Mouse (Mus musculus): ENCODE data around the gene Slc22a14. TPM values are rescaled to one million over a fixed set of nuclear protein-coding genes. Genes with fewer than 3 reads are reported as not detected.

Slc22a14 gene
- polyA plus RNA-seq, 1 experiment from 2014 or later: 0.26 TPM

DNA sequence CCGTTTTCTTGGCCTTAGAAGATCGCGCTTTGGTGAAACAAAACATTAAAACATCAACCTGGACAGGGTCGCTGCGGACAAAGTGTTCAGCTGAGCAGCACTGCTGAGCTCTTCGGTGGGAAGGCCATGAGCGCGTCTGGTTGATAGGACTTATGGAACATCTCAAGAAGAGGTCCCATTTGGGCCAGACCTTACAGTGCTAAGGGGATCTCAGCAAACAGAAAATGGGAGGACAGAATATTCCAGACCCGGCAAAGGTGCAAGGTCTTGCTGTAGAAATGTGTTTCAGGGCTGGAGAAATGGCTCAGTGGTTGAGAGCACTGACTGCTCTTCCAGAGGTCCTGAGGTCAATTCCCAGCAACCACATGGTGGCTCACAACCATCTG is 42.1 kb downstream of the Slc22a14 start:
- POLR2A ChIA-PET: interaction anchor here (0.7 to 1.2 kb wide), 2 partner anchors 17 to 31 kb away, joined by 4 read pairs; partner anchors contain the start of gene Acaa1a
- no peaks in the 10 kb centered on the region for H3K27me3 ChIP-seq
- CTCF ChIA-PET: interaction anchor here (1.1 to 2.6 kb wide), 4 partner anchors 10 to 72 kb away, joined by 3 to 10 read pairs (median 4); partner anchors contain the start of gene Acaa1a
- peak; percentile 3 for TF ChIP-seq CTCF (IDR thresholded peaks at IDR 0.05)
- no peak for ATAC-seq
- in situ Hi-C loops (cut with MboI; ENCODE audit: low pct_unique_long_range_greater_than_20kb): no loop called here
- DNase-seq (ENCODE audit: low read depth, low spot score): no peak

DNA sequence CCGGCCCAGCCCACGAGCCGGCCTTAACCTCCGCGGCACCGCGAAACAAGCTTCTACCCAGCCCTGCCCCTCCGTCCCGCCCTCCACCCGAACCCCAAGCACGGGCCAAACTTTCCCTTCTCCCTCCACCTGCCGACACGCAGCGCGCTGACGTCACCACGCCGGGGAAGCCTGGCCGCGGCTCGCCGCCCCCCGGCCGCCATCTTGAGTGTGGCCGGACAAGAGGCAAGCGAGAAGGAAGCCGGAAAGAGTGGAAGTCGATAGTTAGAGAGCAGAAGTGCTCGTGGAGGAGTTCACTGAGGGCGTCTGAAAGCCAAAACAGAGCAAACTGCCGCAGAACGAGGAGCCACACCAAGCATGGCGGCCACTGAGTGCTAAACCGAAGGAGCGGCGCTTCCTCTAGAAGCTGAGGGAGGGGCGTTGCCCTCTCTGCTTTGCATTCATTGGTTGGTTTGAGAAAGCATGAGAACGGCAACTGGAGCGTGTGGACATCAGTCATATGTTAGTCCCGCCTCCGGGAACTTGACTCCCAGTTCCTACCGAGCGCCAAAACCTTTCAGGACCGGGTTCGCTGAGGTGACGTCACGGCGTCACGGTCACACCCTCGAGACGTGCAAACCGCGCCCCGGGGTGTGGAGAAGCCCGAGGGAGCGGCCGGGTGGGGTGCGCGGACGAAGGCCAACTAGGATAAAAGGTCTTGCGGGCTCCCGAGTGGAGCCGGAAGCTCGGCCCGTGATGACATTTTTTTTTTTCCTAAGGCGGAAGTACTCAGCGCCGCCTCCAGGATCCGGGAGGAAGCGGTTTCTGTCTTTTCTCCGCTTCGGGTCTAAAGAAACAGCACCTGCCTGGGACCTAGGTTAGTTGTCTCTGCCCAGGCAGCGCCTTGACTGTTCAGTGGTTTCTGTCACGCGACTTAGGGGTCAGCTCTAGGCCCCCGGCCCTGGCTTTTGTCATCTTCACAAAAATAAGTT is 42.8 kb downstream of the Slc22a14 start, which contains the start of gene Oxsr1:
TSS of gene Oxsr1 (minus strand) at position 139 of the 971 bp plus-strand sequence.
- ChIA-PET POLR2A (interaction anchor here (0.7 to 1.2 kb wide), 4 partner anchors 11 to 31 kb away, joined by 3 to 5 read pairs (median 4); partner anchors contain the start of gene Acaa1a), CTCF (interaction anchor here (1.1 to 2.6 kb wide), 4 partner anchors 11 to 71 kb away, joined by 3 to 10 read pairs (median 4); partner anchors contain the start of gene Acaa1a)
- TF ChIP-seq CTCF (IDR thresholded peaks at IDR 0.05): peak; percentile 78
- H3K27me3 ChIP-seq: no peaks in the 10 kb centered on the region
- DNase-seq (ENCODE audit: low read depth, low spot score) (peak; percentile 99), ATAC-seq (peak; percentile 90)
- in situ Hi-C loops (cut with MboI; ENCODE audit: low pct_unique_long_range_greater_than_20kb): no loop called here

DNA sequence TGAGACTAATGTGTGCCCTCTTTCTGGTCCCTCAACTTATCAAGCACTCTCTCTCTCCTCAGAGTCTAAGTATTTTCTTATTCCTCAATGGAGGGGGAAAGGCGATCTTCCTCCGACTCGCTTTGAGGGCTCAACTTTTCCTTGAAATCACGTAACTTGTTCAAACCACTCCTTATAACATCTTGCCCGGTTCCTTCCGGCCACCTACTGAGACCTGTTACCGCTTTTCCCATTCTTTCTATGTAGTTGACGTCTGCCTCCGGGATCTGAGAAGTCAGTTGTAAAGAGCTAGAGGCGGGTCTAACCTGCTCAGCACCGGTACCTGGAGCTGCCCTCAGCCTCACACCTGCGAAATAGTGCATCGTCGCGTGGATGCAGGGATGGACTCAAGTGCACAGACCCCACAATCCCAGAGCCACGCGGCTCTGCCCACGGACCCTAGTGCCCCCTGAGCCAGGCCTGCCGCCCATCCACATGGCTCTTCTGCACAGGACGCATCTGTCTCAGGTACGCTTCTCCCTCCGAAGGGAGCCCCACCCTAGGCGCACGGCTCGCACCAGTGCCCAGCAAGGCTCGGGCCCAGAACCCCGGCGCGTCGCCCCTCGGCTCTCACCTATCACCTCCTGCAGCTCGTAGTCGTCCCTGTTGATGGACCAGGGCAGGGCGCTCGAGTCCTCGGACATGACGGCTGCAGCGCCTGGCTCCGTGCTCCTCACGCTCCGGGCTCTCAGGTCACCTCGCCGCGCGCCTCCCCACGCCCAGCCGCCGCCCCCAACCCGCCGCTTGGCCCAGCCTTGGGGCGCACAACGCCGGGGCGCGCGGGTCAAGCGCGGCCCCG is 43.7 kb downstream of the Slc22a14 start:
- DNase-seq (ENCODE audit: low read depth, low spot score) (no peak), ATAC-seq (peak; percentile 27)
- no peaks in the 10 kb centered on the region for H3K27me3 ChIP-seq
- in situ Hi-C loops (cut with MboI; ENCODE audit: low pct_unique_long_range_greater_than_20kb): no loop called here
- CTCF ChIA-PET: interaction anchor here (2.1 to 2.6 kb wide), 2 partner anchors 30 to 70 kb away, joined by 4 to 10 read pairs; no protein-coding TSS in a partner anchor
- POLR2A ChIA-PET: interaction anchor here (0.9 kb wide), 1 partner anchor 12 kb away, joined by 5 read pairs; no protein-coding TSS in a partner anchor
- no peak for TF ChIP-seq CTCF (IDR thresholded peaks at IDR 0.05)

DNA sequence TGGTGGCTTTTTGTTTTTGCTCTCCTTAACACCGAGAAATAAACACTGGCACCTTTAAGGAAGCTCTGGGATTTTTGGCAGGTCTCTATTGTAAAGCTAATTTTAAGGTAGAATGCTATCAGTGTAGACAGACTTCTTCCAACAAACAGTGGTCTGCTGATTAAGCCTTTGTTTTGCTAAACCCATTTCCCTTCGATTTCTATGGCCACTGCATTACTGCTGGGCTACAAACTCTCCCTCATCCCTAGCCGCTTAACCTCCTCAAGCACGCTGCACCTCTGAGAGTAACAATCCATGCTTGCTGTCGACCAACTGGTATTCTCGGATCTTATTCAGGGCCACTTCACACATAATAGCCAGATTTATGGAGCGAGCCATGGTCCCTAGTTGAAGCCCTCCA is 44.4 kb downstream of the Slc22a14 start:
- POLR2A ChIA-PET: no interaction called here
- no peak for DNase-seq (ENCODE audit: low read depth, low spot score)

DNA sequence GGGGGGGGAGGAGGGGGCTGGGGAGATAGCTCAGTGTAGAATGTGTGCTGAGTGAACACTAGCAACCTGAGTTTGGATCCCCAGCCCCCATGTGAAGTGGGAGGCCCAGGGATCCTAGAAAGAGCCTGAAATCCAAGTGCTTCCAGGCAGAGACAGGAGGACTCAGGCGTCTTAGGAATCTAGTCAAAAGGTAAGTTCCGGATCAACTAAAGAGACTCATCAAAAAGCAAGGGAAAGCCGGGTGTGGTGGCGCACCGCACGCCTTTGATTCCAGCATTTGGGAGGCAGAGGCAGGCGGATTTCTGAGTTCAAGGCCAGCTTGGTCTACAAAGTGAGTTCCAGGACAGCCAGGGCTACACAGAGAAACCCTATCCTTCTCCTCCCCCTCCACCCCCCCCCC is 44.9 kb downstream of the Slc22a14 start:
- DNase-seq (ENCODE audit: low read depth, low spot score) (no peak), ATAC-seq (no peak)
- POLR2A ChIA-PET: no interaction called here
- H3K27me3 ChIP-seq: no peaks in the 10 kb centered on the region
- in situ Hi-C loops (cut with MboI; ENCODE audit: low pct_unique_long_range_greater_than_20kb): no loop called here
- TF ChIP-seq CTCF (IDR thresholded peaks at IDR 0.05): no peak
- CTCF ChIA-PET: no interaction called here

More for the DNA sequence above, 44.4 kb downstream of the Slc22a14 start:
- TF ChIP-seq CTCF (IDR thresholded peaks at IDR 0.05): no peak
- in situ Hi-C loops (cut with MboI; ENCODE audit: low pct_unique_long_range_greater_than_20kb): no loop called here
- CTCF ChIA-PET: interaction anchor here (2.6 kb wide), 1 partner anchor 30 kb away, joined by 10 read pairs; no protein-coding TSS in a partner anchor
- no peaks in the 10 kb centered on the region for H3K27me3 ChIP-seq
- ATAC-seq: no peak

DNA sequence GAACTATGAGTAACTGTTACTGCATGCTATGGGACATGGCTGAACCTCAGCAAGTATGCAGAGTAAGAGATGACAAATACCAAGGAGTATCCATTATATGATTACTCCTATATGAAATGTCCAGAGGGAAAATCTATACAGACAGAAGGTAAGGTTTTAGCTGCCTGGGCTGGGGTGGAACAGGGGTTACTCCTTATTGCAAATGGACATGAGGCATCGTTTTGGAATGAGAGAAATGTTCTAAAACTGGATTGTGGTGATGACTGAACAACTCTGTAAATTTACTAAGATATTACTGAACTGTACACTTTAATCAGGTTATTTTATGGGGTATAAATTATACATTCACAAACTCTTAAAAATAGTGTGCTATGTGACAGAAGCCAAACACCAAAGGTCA is 46.5 kb downstream of the Slc22a14 start:
- ChIA-PET POLR2A (no interaction called here), CTCF (no interaction called here)
- no peaks in the 10 kb centered on the region for H3K27me3 ChIP-seq
- no peak for TF ChIP-seq CTCF (IDR thresholded peaks at IDR 0.05)
- ATAC-seq (no peak), DNase-seq (ENCODE audit: low read depth, low spot score) (no peak)
- in situ Hi-C loops (cut with MboI; ENCODE audit: low pct_unique_long_range_greater_than_20kb): no loop called here

DNA sequence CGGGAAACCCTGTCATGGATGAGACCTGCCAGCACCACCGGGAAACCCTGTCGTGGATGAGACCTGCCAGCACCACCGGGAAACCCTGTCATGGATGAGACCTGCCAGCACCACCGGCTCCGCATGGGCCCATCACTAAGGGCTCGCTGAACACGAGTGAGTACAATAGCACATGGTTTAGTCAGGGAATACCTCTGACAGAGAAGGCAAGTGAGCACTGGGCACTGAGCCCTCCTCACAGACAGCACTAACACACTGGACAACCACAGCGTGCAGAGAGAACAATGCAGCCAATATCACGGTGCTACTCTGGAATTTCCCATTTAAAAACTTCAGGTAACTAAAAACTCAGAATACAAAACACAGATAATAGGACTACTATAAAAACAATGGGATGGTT is 52.3 kb downstream of the Slc22a14 start:
- no peaks in the 10 kb centered on the region for H3K27me3 ChIP-seq
- no peak for TF ChIP-seq CTCF (IDR thresholded peaks at IDR 0.05)
- no peak for ATAC-seq
- ChIA-PET CTCF (no interaction called here), POLR2A (no interaction called here)
- no peak for DNase-seq (ENCODE audit: low read depth, low spot score)
- in situ Hi-C loops (cut with MboI; ENCODE audit: low pct_unique_long_range_greater_than_20kb): no loop called here

DNA sequence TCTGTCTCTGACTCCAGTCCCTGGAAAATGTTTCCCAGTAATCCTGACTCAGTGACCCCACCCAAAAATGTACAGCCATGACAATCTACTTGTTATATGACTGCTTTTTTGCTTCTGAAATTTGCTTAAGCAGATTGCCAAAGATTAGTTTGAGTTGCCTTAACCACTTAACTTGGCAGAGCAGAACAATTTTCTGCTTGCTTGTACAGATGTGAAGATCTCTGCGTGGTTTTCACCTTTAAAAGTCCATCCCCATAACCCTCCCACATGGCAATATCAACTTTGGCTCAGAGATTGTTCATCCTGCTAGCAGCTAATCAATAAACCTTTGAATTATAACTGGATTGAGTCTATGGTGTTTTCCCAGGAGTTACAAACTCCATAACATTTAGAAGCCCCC is 56.3 kb downstream of the Slc22a14 start:
- ATAC-seq: no peak
- CTCF ChIA-PET: no interaction called here
- no peak for TF ChIP-seq CTCF (IDR thresholded peaks at IDR 0.05)
- no peak for DNase-seq (ENCODE audit: low read depth, low spot score)
- in situ Hi-C loops (cut with MboI; ENCODE audit: low pct_unique_long_range_greater_than_20kb): no loop called here
- POLR2A ChIA-PET: no interaction called here
- no peaks in the 10 kb centered on the region for H3K27me3 ChIP-seq

DNA sequence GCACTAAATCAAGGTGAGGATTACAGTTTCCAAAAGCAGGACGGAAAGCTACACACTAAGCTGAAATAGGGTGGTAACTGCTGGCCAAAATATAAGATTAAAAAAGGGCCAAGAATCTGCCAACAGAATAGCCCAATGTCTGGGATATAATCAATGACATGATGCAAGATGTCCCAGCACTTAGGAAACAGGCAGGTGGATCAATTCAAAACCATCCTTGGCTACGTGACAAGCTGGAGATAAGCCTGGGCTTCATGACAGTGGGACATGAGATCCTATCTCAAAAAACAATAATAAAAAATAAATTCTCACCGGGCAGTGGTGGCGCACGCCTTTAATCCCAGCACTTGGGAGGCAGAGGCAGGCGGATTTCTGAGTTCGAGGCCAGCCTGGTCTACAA is 59.5 kb downstream of the Slc22a14 start:
- H3K27me3 ChIP-seq: no peaks in the 10 kb centered on the region
- ChIA-PET POLR2A (no interaction called here), CTCF (no interaction called here)
- ATAC-seq (no peak), DNase-seq (ENCODE audit: low read depth, low spot score) (no peak)
- no peak for TF ChIP-seq CTCF (IDR thresholded peaks at IDR 0.05)
- in situ Hi-C loops (cut with MboI; ENCODE audit: low pct_unique_long_range_greater_than_20kb): no loop called here

DNA sequence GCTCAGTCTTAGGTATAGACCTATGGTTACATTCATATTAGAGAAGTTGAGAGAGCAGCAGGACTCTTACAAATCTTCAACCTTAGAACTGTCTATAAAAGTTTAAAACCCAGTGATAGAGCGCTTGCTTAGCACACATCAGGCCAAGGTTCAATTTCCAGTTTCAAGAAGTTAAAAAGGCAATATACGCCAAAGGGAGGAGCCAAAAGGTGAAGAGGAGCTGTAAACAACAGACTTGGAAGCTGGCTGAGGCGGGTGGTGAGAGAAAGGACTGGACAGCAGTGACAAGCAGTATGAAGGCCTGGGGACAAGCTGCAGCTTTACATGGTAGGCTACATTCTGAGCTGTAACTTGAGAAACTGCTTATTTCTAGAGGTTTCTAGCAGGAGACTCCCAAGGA is 66.8 kb downstream of the Slc22a14 start:
- CTCF ChIA-PET: no interaction called here
- no peak for DNase-seq (ENCODE audit: low read depth, low spot score)
- in situ Hi-C loops (cut with MboI; ENCODE audit: low pct_unique_long_range_greater_than_20kb): no loop called here

More for the DNA sequence above, 66.8 kb downstream of the Slc22a14 start:
- no peak for TF ChIP-seq CTCF (IDR thresholded peaks at IDR 0.05)
- POLR2A ChIA-PET: no interaction called here
- no peak for ATAC-seq
- no peaks in the 10 kb centered on the region for H3K27me3 ChIP-seq
